Mouse (Mus musculus): ENCODE results near the gene Crip2.

Crip2 gene

GRCm38 (mm10) chr12:113139908-113140615 is at the start of gene Crip2:
Crip2 (plus strand) TSS chr12:113140236.
- DNase-seq (ENCODE audit: extremely low spot score), result peak; percentile 94

- no peak for DNase-seq (ENCODE audit: extremely low spot score)
Measured at GRCm38 (mm10) chr12:113097040-113097439, 43.0 kb upstream of the Crip2 start.

- DNase-seq (ENCODE audit: extremely low spot score), result peak; percentile 67
Measured at GRCm38 (mm10) chr12:113097749-113098281, 42.2 kb upstream of the Crip2 start, which contains the start of gene Mta1. Mta1 (plus strand) TSS chr12:113098278.

GRCm38 (mm10) chr12:113098530-113099151 is 41.4 kb upstream of the Crip2 start:
- DNase-seq (ENCODE audit: extremely low spot score), result peak; percentile 46

GRCm38 (mm10) chr12:113099470-113100237 is 40.4 kb upstream of the Crip2 start:
- DNase-seq (ENCODE audit: extremely low spot score), result no peak

- no peak for DNase-seq (ENCODE audit: extremely low spot score)
Measured at GRCm38 (mm10) chr12:113100448-113101076, 39.5 kb upstream of the Crip2 start.

- no peak for DNase-seq (ENCODE audit: extremely low spot score)
Measured at GRCm38 (mm10) chr12:113101251-113101960, 38.6 kb upstream of the Crip2 start.

GRCm38 (mm10) chr12:113102461-113102860 is 37.6 kb upstream of the Crip2 start:
- DNase-seq (ENCODE audit: extremely low spot score), result no peak

- DNase-seq (ENCODE audit: extremely low spot score), result no peak
Measured at GRCm38 (mm10) chr12:113103846-113104451, 36.1 kb upstream of the Crip2 start.

- DNase-seq (ENCODE audit: extremely low spot score), result no peak
Measured at GRCm38 (mm10) chr12:113106386-113106785, 33.6 kb upstream of the Crip2 start.

GRCm38 (mm10) chr12:113107431-113108124 is 32.5 kb upstream of the Crip2 start:
- no peak for DNase-seq (ENCODE audit: extremely low spot score)

- no peak for DNase-seq (ENCODE audit: extremely low spot score)
Measured at GRCm38 (mm10) chr12:113108528-113109283, 31.3 kb upstream of the Crip2 start.

GRCm38 (mm10) chr12:113109801-113110200 is 30.2 kb upstream of the Crip2 start:
- no peak for DNase-seq (ENCODE audit: extremely low spot score)

GRCm38 (mm10) chr12:113114141-113114540 is 25.9 kb upstream of the Crip2 start:
- DNase-seq (ENCODE audit: extremely low spot score), result no peak

GRCm38 (mm10) chr12:113114856-113115538 is 25.0 kb upstream of the Crip2 start:
- DNase-seq (ENCODE audit: extremely low spot score), result no peak

- peak; percentile 70 for DNase-seq (ENCODE audit: extremely low spot score)
Measured at GRCm38 (mm10) chr12:113119516-113120410, 20.3 kb upstream of the Crip2 start.

- no peak for DNase-seq (ENCODE audit: extremely low spot score)
Measured at GRCm38 (mm10) chr12:113124726-113125125, 15.3 kb upstream of the Crip2 start.

- DNase-seq (ENCODE audit: extremely low spot score), result no peak
Measured at GRCm38 (mm10) chr12:113130732-113131131, 9.3 kb upstream of the Crip2 start.
